Mouse (Mus musculus): ENCODE data around the gene Ercc4. TPM values are rescaled to one million over a fixed set of nuclear protein-coding genes. Genes with fewer than 3 reads are reported as not detected.

The Ercc4 gene
- polyA plus RNA-seq, 2 experiments, result 14.1 to 15.0 TPM

- Histone ChIP-seq H3K9ac (ENCODE audit: low read depth, low read length, severe bottlenecking) (no peak overlapping the region), H3K4me3 (replicated peaks; ENCODE audit: low read length) (no peak overlapping the region), H3K27ac (replicated peaks; ENCODE audit: low read depth, low read length) (no peak overlapping the region), H3K9me3 (ENCODE audit: control insufficient read depth, low read length) (no peaks in the 10 kb centered on the region), H3K27me3 (ENCODE audit: control insufficient read depth, insufficient read depth, low read length) (no peaks in the 10 kb centered on the region), H3K36me3 (ENCODE audit: control insufficient read depth, insufficient read depth, low read length) (peaks cover 5% of the 10 kb centered on the region; the same call in 1 of the 2 replicates), H3K4me2 (replicated peaks; ENCODE audit: low read depth, low read length, severe bottlenecking) (no peak overlapping the region), H3K4me1 (ENCODE audit: control insufficient read depth, insufficient read depth, low read length) (no peaks in the 10 kb centered on the region; the same call in 1 of the 2 replicates)
- ATAC-seq (ENCODE audit: low FRiP score, low read depth) (no peak), DNase-seq (ENCODE audit: low spot score) (no peak)
- no peak for TF ChIP-seq POLR2A (IDR thresholded peaks at IDR 0.05; ENCODE audit: borderline replicate concordance, extremely low read depth, insufficient read depth, insufficient read length)
Measured at GRCm38 (mm10) chr16:13154352-13154751, 44.9 kb downstream of the Ercc4 start.

GRCm38 (mm10) chr16:13157314-13157713, 47.8 kb downstream of the Ercc4 start:
- WGBS, result 34% methylated on average over 6 of the region's 6 CpGs
- H3K9ac ChIP-seq (ENCODE audit: low read depth, low read length, severe bottlenecking), result no peak overlapping the region
- H3K4me2 ChIP-seq (replicated peaks; ENCODE audit: low read depth, low read length, severe bottlenecking), result no peak overlapping the region
- no peaks in the 10 kb centered on the region for H3K9me3 ChIP-seq (ENCODE audit: control insufficient read depth, low read length)
- no peak for DNase-seq (ENCODE audit: low spot score)
- ATAC-seq (ENCODE audit: low FRiP score, low read depth), result no peak
- H3K4me3 ChIP-seq (replicated peaks; ENCODE audit: low read length), result no peak overlapping the region
- H3K27ac ChIP-seq (replicated peaks; ENCODE audit: low read depth, low read length), result no peak overlapping the region
- no peak for TF ChIP-seq POLR2A (IDR thresholded peaks at IDR 0.05; ENCODE audit: borderline replicate concordance, extremely low read depth, insufficient read depth, insufficient read length)
- H3K4me1 ChIP-seq (ENCODE audit: control insufficient read depth, insufficient read depth, low read length), result no peaks in the 10 kb centered on the region; the same call in 1 of the 2 replicates
- no peaks in the 10 kb centered on the region for H3K27me3 ChIP-seq (ENCODE audit: control insufficient read depth, insufficient read depth, low read length)
- no peaks in the 10 kb centered on the region for H3K36me3 ChIP-seq (ENCODE audit: control insufficient read depth, insufficient read depth, low read length)

GRCm38 (mm10) chr16:13158153-13158670, 48.7 kb downstream of the Ercc4 start:
- Histone ChIP-seq H3K27me3 (ENCODE audit: control insufficient read depth, insufficient read depth, low read length) (no peaks in the 10 kb centered on the region), H3K4me2 (replicated peaks; ENCODE audit: low read depth, low read length, severe bottlenecking) (no peak overlapping the region), H3K9me3 (ENCODE audit: control insufficient read depth, low read length) (no peaks in the 10 kb centered on the region), H3K4me1 (ENCODE audit: control insufficient read depth, insufficient read depth, low read length) (no peaks in the 10 kb centered on the region; the same call in 1 of the 2 replicates), H3K27ac (replicated peaks; ENCODE audit: low read depth, low read length) (no peak overlapping the region), H3K4me3 (replicated peaks; ENCODE audit: low read length) (no peak overlapping the region), H3K9ac (ENCODE audit: low read depth, low read length, severe bottlenecking) (no peak overlapping the region), H3K36me3 (ENCODE audit: control insufficient read depth, insufficient read depth, low read length) (no peaks in the 10 kb centered on the region)
- 61% methylated on average over 3 of the region's 3 CpGs for WGBS
- ATAC-seq (ENCODE audit: low FRiP score, low read depth) (no peak), DNase-seq (ENCODE audit: low spot score) (no peak)
- TF ChIP-seq POLR2A (IDR thresholded peaks at IDR 0.05; ENCODE audit: borderline replicate concordance, extremely low read depth, insufficient read depth, insufficient read length), result no peak

- ATAC-seq (ENCODE audit: low FRiP score, low read depth), result peak; percentile 21; the same call in 1 of the 2 replicates
- no peak for TF ChIP-seq POLR2A (IDR thresholded peaks at IDR 0.05; ENCODE audit: borderline replicate concordance, extremely low read depth, insufficient read depth, insufficient read length)
- H3K4me2 ChIP-seq (replicated peaks; ENCODE audit: low read depth, low read length, severe bottlenecking), result no peak overlapping the region
Measured at GRCm38 (mm10) chr16:13158906-13159889, 49.7 kb downstream of the Ercc4 start.

GRCm38 (mm10) chr16:13159927-13160644, 50.6 kb downstream of the Ercc4 start:
- ATAC-seq (ENCODE audit: low FRiP score, low read depth) (peak; percentile 96), DNase-seq (ENCODE audit: low spot score) (peak; percentile 94)
- Histone ChIP-seq H3K4me1 (ENCODE audit: control insufficient read depth, insufficient read depth, low read length) (no peaks in the 10 kb centered on the region; the same call in 1 of the 2 replicates), H3K9ac (ENCODE audit: low read depth, low read length, severe bottlenecking) (peak overlapping the region; percentile 43), H3K27ac (replicated peaks; ENCODE audit: low read depth, low read length) (no peak overlapping the region), H3K27me3 (ENCODE audit: control insufficient read depth, insufficient read depth, low read length) (no peaks in the 10 kb centered on the region), H3K4me2 (replicated peaks; ENCODE audit: low read depth, low read length, severe bottlenecking) (peak overlapping the region; percentile 60), H3K4me3 (replicated peaks; ENCODE audit: low read length) (peak overlapping the region; percentile 31), H3K36me3 (ENCODE audit: control insufficient read depth, insufficient read depth, low read length) (no peaks in the 10 kb centered on the region), H3K9me3 (ENCODE audit: control insufficient read depth, low read length) (no peaks in the 10 kb centered on the region)
- no peak for TF ChIP-seq POLR2A (IDR thresholded peaks at IDR 0.05; ENCODE audit: borderline replicate concordance, extremely low read depth, insufficient read depth, insufficient read length)
- WGBS, result 6% methylated on average over 29 of the region's 29 CpGs

More at GRCm38 (mm10) chr16:13158906-13159889, 49.7 kb downstream of the Ercc4 start:
- Histone ChIP-seq H3K36me3 (ENCODE audit: control insufficient read depth, insufficient read depth, low read length) (no peaks in the 10 kb centered on the region), H3K9me3 (ENCODE audit: control insufficient read depth, low read length) (no peaks in the 10 kb centered on the region), H3K4me1 (ENCODE audit: control insufficient read depth, insufficient read depth, low read length) (no peaks in the 10 kb centered on the region; the same call in 1 of the 2 replicates), H3K27ac (replicated peaks; ENCODE audit: low read depth, low read length) (no peak overlapping the region), H3K4me3 (replicated peaks; ENCODE audit: low read length) (no peak overlapping the region), H3K9ac (ENCODE audit: low read depth, low read length, severe bottlenecking) (no peak overlapping the region), H3K27me3 (ENCODE audit: control insufficient read depth, insufficient read depth, low read length) (no peaks in the 10 kb centered on the region)
- 44% methylated on average over 13 of the region's 13 CpGs for WGBS
- no peak for DNase-seq (ENCODE audit: low spot score)

Measured in limb, embryonic 14.5 days (tissue).